Mouse (Mus musculus): ENCODE measurements around the gene Peli3.

- TF ChIP-seq CTCF (conservative IDR thresholded peaks at IDR 0.05; ENCODE audit: low read length): no peak
- TF ChIP-seq NANOG (IDR thresholded peaks at IDR 0.05; ENCODE audit: borderline replicate concordance, low read length): no peak
These were observed 17.6 kb downstream of the Peli3 start for GRCm38 (mm10) chr19:4925121-4925860.
